Mouse (Mus musculus): ENCODE measurements at regions not wholly inside any gene's neighbourhood (a gene's known extent, or its start where the extent isn't known, plus 50 kb on each side); places are given as distances from the start of the nearest gene placed in this dataset.

- POLR2A ChIA-PET = no interaction called here
- DNase-seq (ENCODE audit: low read depth, low spot score) (no peak), ATAC-seq (no peak)
- CTCF ChIA-PET = interaction anchor here (0.9 kb wide), 1 partner anchor 11 kb away, joined by 3 read pairs; no protein-coding TSS in a partner anchor
- in situ Hi-C loops (cut with MboI; ENCODE audit: low pct_unique_long_range_greater_than_20kb) = no loop called here
- H3K27me3 ChIP-seq = peaks cover 6% of the 10 kb centered on the region
- TF ChIP-seq CTCF (IDR thresholded peaks at IDR 0.05) = no peak
Observed at GRCm38 (mm10) chr5:116662466-116662865, 70.8 kb upstream of the Srrm4 start.

- no peak for TF ChIP-seq CTCF (IDR thresholded peaks at IDR 0.05)
- ATAC-seq = no peak
- in situ Hi-C loops (cut with MboI; ENCODE audit: low pct_unique_long_range_greater_than_20kb) = no loop called here
Observed at GRCm38 (mm10) chr5:116661851-116662250, 70.2 kb upstream of the Srrm4 start.

GRCm38 (mm10) chr5:116654486-116655420 lies 63.1 kb upstream of the Srrm4 start:
- in situ Hi-C loops (cut with MboI; ENCODE audit: low pct_unique_long_range_greater_than_20kb) = no loop called here
- POLR2A ChIA-PET = no interaction called here
- H3K27me3 ChIP-seq = peaks cover 9% of the 10 kb centered on the region
- ATAC-seq (no peak), DNase-seq (ENCODE audit: low read depth, low spot score) (no peak)
- CTCF ChIA-PET = interaction anchor here (0.6 kb wide), 1 partner anchor 11 kb away, joined by 3 read pairs; no protein-coding TSS in a partner anchor
- no peak for TF ChIP-seq CTCF (IDR thresholded peaks at IDR 0.05)

More at GRCm38 (mm10) chr5:116661851-116662250, 70.2 kb upstream of the Srrm4 start:
- H3K27me3 ChIP-seq = peaks cover 6% of the 10 kb centered on the region
- no peak for DNase-seq (ENCODE audit: low read depth, low spot score)
- ChIA-PET CTCF (interaction anchor here (0.9 kb wide), 1 partner anchor 12 kb away, joined by 3 read pairs; no protein-coding TSS in a partner anchor), POLR2A (no interaction called here)

Measured in Patski (cell line).